Mouse (Mus musculus) kidney, adult 11 months (tissue): ENCODE results near the gene Ttll8.

ENCODE experiments used
- DNase-seq: peaks from one replicate; pipeline ENCODE4 v3.0.0; 2022

Gene Ttll8

DNA sequence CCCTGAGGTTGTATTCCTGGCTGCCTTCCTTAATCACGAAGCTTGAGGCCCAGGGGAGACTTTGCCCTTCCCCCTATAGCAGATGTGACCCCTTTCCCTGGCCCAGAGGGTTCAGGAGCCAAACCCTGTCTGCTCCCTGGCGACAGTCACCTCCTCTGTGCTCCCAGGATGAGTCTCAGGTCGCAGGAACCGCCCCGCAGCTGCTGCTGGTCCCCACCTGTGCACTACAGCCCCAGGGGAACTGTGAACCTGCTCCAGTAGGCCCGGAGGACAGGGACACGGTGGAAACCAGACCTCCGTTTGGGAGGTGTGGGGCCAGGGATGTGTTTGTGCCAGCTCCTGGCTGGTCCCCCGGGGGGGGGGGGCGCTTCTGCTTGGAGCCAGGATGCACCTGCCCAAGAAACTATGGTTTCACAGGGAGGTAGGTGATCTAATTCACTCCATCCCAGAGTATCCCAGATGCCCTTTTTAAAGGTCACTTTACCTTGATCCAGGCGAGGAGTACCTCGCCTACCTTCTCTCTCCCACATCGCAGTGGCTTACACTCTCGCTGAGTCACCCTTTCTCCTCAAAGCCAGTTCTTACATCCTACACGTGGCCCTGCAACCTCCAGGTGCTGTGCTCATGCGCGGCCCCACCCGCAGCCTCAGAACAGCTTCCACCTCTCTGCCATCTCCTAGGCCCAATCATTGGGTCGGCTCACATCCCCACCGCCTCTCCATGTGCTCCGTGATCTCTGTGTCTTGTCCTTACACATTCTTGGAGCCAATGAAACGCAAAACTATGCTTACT, 72.8 kb downstream of the Ttll8 start:
- no peak for DNase-seq

DNA sequence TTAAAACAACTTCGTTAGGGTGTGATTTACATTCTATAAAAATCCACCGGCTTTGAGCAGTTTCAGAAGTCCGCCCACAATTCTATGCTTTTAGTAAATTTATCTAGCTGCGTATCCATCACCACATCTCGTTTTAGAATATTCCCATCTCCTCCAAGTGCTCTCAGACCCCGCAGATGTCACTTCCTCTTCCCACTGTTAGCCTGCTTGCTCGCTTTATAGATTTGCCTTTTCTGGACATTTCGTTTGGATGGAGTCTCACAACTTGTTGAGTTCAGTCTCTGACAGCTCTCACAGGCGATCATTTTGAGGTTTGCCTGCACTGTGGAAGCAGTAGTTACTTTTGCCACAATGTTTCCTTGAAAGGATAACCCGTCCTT, 77.2 kb downstream of the Ttll8 start:
- DNase-seq, result no peak

GRCm38 (mm10) chr15:88876155-88877020, 77.8 kb downstream of the Ttll8 start:
- DNase-seq, result peak; percentile 84

DNA sequence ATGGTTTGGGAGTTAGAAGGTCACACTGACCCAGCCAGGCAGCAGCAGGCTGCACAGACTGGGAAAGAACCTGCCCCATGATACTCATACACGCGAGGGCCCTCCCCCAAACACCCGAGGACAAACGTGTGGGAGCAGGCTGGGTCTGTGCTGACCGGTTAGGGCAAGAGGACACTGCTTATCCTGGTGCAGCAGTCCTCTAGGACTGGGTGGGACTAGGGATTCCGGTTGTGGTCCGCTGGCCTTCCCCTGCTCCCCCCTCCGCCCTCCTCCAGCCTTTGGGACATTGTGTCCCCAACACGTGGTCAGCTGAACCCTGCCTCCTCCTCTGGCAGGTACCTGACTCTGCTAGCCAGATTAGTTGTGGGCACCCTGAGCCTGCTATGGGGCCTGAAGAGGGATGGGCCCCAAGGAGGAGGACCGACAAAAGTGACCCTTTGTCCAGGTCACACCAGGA, 78.6 kb downstream of the Ttll8 start:
- DNase-seq, result peak; percentile 98

DNA sequence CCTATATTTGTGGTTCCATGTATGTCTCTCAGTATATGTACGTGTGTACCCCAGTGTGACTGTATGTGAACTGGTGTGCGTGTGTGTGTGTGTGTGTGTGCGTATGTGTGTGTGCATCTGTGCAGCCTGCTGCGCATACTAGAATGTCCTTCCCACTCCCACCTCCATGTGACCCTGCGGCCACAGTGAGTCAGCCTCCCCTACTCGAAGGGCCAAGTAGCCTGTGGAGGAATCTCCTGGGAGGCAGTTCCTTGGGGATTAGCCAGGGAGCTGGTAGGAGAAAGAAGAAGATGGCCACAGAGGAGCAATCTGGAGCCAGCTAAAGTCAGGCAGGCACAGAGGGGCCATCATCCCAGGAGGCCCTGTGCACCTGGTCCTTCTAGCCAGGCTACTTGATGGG, 79.7 kb downstream of the Ttll8 start:
- no peak for DNase-seq

GRCm38 (mm10) chr15:88874061-88874460, 80.2 kb downstream of the Ttll8 start:
- DNase-seq, result no peak

- DNase-seq, result peak; percentile 94
These were observed 83.6 kb downstream of the Ttll8 start for GRCm38 (mm10) chr15:88870418-88871185.

DNA sequence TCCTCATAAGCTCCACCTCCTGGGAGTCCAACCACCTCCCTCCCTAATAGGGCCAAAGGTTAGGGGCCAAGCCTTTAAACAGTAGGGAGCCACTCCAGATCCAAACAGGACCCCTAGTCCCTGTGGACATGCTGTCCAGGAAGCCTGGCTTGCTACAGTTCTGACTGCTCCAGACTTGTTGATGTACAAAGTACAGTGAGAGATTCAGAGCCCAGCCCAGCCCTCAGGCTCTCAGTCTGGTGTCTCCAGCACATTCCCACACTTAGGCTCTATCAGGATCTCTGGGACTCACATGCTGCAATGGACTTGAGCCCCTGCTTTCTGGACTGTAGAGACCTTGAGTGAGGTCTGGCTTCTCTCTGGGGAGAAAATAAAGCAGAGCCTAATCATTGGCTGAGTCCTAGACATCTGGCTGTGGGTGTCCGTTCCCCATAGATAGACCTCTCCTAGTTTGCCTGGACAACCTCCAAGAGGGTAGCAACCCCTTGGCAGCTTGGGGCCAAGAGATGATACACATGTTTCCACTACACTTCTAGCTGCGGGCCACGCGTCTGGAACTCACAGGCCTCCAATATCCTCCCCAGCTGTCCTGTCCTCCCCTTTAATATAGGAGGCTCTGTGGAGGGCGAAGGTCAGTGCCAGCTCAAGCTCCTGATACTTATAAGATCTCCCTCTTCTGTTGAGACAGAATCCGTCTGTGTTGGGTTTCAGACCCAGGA, 86.0 kb downstream of the Ttll8 start:
- peak; percentile 87 for DNase-seq

- DNase-seq, result peak; percentile 92
These were observed 86.7 kb downstream of the Ttll8 start for GRCm38 (mm10) chr15:88867368-88868023.

GRCm38 (mm10) chr15:88866934-88867356, 87.3 kb downstream of the Ttll8 start:
- peak; percentile 80 for DNase-seq

DNA sequence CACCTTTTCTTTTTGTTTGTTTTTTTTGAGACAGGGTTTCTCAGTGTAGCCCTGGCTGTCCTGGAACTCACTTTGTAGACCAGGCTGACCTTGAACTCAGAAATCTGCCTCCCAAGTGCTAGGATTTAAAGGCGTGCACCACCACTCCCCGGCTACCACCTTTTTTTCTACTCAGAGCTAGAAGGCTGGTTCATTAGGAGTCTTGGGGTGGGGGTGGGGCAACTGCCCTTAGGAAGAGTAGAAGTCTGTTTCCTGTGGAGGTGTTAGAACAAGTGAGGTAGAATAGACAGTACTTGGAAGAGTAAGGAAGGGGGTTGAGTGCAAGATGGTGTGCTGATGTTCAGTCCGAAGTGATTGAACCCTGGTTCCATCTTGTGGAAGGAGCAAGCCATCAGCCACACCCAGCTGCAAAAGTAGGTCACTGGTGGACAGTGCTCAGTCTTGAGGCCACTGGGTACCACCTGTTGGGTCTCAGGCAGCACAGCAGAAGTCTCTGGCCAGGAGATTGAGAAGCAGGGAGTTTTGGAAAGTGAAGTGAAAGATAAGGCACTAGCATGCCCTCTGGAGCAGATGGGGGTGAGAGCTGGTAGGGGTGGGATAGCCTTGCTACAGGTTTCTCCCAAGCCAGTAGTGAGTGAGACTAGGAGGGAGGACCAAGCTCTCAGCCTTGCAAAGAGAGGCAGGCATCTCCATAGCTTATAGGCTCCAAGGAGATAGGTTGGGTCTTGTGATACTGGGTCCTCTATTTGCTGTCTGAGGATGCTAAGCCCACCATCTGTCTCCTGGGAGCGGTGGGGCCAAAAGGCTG, 88.1 kb downstream of the Ttll8 start:
- peak; percentile 49 for DNase-seq

DNA sequence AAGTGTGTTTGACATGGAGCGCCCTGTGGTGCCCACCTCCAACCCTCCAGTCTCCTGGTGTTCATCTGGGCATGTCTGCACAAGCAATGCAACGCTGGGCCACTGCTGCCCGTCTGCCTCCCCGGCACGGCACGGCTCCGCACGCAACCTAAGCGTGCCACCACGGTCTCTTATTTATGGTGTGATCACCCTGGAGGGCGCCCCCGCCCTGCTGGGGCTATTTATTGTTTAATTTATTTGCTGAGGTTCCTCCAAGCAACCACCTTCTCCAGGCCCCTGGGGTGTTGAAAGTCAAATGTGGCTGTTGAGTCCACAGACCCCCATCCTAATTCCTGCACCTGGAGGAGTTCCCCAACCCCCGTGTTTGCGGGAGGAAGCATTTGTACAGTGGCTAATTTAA, 89.2 kb downstream of the Ttll8 start:
- no peak for DNase-seq

- DNase-seq, result peak; percentile 81
These were observed 89.8 kb downstream of the Ttll8 start for GRCm38 (mm10) chr15:88864270-88865030.

GRCm38 (mm10) chr15:88863695-88864231, 90.5 kb downstream of the Ttll8 start:
- peak; percentile 97 for DNase-seq

- peak; percentile 59 for DNase-seq
These were observed 91.1 kb downstream of the Ttll8 start for GRCm38 (mm10) chr15:88862881-88863694.

GRCm38 (mm10) chr15:88861772-88862622, 92.2 kb downstream of the Ttll8 start, which contains the start of gene Pim3:
Gene Pim3, plus strand, starts transcription at chr15:88862186.
- peak; percentile 99 for DNase-seq

DNA sequence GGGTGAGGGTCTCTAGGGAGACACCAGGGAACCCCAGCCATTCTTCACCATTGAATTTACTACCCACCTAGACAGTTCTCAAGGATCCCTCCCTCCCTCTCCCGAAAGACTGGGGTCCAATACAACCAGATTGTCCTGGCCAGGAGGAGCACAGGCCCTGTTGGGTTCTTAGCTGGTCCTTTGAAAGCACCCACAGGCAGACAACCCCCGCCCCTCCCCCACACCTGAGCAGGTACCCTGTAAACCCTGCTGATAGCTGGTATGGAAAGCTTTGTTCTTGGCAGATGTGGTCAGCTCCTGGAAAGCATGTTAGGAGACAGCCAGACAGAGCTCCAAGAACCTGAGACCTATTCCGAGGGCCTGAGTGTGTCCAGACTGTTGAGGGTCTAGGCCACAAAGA, 93.4 kb downstream of the Ttll8 start:
- no peak for DNase-seq
